Mouse (Mus musculus) kidney, adult 18-20 months (tissue): ENCODE results near the gene Sort1.

Experiments used
- DNase-seq: peaks from one replicate; pipeline ENCODE4 v3.0.0; 2021

Gene Sort1

DNA sequence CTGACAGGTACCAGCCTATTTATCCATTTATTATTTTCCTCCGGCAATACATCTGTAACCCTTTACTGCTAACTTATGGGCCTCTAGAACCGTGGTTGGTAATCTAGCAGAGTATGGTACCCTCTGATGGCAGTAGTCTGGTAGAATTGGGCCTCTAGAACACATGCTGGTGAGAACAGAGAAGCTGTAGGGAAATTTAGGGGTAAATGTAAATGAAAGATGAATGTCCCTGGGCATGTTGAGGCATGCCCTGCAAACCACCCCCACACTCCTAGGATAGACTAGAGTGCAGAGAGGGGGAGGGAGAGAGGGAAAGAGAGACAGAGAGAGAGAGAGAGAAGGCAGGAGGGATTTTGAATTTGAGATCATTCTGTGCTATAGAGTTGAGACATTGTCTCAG is 100.5 kb downstream of the Sort1 start:
- no peak for DNase-seq

DNA sequence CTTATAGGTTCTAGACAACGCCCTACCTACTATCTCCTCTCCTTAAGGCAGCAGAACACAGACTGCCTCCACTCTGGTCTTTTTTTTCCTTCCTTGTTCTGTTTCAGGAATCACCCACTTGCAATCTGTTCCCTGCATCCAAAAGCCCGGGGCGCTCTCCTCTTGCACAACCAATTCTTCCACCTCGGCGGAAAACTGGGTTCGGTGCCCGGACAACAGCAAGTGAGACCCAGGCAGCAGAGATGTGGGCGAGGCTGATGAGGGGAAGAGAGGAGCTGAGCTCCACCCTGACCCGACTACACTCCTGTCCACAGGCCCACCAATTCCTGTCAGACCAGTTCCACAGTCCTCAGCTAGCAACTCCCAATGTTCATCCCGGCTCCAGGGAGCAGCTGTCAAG is 102.3 kb downstream of the Sort1 start:
- DNase-seq, result no peak

DNA sequence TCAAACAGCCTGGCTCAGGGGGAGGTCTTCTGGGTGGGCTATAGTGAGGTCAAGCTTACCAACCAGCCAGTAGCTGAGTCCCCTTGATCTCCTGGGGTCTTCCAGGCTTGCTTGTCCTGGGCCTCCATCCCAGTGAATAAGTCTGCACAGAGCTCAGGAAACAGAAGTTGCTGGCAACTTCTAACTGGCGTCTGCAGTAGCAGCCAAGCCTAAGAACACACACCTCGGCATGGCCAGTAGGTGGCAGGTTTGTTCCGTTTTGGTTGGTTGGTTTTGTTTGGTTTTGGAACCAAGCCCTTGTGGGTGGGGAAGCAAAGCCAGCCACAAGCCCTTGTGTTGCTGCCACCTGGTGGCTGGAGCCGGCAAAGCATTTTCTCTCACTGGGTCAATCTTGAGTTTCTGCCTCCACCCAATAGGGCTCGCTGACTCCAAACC is 105.2 kb downstream of the Sort1 start:
- DNase-seq, result peak; percentile 97

DNA sequence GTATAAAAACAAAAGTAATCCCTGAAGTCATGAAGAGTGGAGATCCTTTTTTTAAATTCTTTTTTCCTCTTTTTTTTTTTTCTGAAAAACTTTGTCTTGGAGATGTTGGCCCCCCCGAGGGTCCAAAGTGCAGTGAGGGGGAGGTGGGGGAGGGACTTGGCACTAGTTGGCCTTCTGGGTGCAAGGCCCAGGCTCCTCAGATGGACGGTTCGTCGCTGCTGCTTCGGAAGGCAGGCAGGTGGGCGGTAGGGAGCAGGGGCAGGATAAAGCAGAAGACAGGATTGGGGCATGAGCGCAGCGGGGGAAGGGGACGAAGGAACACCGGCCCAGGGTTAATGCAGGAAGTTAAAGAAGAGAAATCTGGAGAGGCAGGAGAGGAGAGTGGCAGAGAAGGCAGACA is 108.4 kb downstream of the Sort1 start:
- peak; percentile 82 for DNase-seq

DNA sequence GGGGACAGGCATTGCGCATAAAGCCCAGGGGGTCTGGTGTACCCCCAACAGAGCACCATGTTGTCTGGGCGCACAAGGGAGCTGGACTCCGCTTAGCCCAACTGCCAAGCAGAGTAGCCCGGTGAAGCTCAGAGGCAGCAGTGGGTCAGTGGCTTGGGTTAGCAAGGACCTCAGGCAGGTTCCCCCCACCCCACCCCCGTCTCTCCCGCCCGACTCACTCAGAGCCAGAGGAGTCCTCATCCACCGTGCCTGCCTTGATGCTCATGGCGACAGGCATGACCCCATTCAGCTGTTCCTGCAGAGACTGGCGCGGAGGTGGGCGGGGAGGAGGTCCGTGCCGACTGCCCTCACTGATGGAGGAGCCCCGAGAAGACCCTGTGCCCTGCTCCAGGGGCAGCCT is 108.9 kb downstream of the Sort1 start:
- DNase-seq, result no peak

DNA sequence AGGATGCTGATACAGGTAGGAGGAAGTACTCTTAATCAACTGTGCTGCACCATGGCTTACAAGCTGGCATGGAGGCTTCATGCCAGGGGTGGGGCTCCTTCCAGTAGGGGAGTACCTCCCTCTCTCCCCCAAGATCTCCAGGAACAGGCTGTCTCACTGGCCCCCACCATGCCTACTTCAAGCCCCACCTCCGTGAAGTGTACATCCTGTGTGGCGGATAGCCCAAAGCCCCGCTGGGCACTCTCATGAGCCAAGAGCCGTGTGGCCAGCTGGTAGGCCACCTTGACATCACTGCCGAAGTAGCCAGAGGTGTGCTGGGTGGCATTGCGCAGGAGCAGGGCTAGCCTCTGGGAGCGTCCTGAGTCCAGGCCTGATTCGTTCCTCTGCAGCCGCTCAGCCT is 114.4 kb downstream of the Sort1 start:
- DNase-seq, result no peak

DNA sequence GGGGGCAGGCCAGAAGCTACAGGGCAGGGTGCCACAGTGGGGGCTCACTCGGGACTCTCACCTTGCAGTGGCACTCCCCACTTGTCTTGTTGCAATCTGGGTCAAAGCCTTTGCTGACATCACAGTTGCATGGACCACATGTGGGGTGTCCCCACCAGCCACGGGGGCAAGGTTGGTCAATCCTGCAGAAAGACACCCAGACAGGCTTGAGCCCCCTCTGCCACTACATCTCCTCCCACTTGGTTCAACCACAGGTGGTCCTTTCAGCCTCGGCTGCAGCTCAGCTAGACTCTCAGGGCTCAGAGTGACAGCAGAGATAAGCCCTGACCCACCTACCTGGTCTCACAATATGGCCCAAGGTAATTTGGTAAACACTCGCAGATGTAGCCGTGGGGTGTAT is 116.6 kb downstream of the Sort1 start:
- no peak for DNase-seq

DNA sequence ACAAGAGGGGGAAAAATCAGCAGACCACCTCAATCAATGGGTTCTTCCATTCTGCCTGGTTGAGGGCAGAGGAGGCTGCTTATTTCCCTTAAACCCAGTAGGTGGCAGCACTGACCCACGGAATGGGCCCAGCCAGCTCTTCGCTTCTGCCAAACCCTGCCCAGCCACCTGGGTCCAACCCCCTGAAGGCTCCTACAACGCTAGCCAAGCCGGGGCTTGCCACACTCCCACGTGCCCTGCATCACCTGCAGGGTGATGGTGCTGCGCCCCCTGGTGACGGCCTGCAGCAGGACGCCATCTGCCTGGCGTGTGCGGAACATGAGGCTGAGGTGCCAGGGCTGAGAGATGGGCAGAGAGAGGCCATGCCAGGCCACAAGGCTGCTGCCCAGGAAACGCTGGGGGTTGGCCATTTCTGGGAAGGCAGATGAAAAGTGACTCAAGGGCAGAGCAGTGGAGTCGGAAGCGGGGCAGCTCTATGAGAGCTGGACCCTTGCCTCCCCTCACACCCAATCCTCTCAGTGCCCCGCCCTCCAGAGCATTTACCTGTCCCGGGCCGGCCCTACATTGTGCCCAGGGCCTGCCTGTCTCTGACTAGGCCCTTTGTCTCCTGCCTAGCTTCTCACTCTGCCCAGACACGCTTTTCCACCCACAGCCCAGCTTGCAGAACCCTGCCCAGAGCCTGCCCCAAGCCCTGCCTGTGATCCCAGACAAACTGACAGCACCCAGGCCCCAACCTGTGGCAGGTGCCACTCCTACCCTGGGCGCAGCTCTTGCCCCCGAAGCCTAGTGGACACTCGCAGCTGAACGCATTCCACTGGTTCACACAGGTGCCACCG is 118.0 kb downstream of the Sort1 start:
- peak; percentile 91 for DNase-seq

DNA sequence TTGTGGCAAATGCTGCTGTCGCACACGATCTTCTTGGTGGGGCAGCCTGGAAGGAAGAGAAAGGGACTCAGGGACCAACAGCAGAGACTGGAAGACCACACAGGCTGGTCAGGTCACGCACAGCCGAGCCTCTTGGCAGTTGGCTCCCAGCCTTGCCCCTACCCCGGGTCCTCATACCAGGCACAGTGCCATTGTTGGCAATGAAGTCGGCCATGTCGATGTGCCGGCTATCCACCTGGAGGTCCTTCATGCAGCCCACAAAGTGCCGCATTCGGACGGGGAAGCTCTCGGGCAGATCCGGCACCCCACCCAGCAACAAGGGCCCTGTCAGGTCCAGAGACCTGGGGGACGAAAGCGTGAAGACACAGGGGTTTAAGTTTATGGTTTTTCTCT is 118.6 kb downstream of the Sort1 start:
- DNase-seq, result peak; percentile 55

DNA sequence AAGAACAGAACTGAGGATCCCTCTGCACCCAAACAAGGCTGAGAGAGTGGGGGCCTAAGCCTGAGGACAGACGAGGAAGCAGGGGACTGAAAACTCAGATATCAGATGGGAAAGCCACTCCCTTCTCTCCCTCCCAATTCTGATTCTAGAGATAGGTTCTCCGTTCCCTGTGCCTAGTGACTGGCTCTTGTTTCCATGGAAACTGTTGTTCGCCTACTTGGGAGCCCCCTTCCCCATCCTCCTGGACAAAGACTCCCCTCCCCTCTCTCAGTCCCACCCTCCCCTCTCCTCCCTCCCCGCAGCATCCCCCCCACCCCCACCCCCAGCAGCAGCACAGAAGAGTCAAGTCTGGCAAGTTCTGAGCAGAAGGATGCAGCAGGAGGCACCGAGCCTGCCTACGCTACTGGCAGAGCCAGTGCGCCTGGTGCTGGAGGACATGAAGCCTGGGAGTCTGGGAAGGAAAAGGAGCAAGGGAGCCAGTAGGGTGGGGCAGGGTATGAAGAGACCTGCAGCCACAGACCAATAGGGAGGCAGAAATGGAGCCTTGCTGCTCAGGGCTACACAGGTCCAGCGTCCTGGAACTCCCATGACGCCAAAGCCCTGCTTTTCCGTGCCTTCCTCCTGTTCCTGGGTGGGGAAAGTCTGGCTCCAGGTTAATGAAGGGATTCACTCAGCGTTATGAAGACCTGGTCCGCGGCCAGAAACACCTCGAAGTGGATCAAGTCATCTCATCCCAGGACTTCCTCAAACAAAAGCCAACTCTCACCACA is 121.8 kb downstream of the Sort1 start:
- DNase-seq, result no peak

DNA sequence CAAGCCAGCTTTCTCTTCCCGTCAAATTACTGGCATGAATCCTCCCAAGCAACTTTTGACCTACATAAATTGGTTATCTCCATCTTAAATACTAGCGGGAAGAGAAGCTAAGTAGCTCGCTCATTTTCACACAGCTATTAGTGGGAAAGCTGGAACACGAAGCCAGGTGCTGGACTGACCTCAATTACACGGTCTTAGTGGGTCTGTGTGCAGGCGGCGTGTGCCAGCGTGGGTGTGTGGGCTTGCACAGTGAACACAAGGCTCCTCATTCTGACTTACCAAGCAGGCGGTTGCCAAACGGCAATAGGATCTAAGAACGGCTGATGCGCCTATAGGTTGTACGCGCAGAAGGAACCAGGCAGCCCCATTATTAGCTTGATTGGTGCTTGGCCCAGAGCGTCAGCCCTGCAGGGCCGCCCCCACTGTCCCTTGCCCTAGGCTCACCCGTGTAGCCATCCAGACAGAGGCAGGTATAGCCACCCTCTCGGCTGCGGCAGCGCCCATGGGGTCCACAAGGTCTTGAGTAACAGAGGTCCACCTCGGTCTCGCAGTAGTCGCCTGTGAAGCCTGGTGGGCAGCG is 122.5 kb downstream of the Sort1 start:
- DNase-seq, result no peak

DNA sequence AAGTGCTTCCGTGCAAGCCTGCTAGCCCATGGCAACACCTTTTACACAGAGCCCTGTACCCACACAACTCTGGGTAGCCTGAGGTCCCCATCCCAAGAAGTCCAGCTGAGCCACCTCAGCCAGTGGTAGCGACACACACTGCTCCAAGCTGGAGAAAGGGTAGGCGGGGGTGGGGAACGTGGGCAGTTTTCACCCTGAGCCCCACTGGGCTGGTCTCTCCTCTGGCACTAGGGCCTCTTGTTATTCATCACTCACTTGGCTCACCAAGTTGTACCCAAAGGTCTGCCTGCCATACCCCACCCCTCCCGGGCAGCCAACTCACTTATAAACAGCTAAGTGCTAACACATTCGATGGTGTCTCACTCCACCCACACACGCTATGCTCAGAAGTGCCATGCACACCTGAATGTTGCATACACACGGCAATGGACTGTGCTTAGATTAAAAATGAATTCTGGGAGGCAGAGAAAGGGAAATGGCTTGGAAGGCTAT is 124.7 kb downstream of the Sort1 start:
- no peak for DNase-seq

DNA sequence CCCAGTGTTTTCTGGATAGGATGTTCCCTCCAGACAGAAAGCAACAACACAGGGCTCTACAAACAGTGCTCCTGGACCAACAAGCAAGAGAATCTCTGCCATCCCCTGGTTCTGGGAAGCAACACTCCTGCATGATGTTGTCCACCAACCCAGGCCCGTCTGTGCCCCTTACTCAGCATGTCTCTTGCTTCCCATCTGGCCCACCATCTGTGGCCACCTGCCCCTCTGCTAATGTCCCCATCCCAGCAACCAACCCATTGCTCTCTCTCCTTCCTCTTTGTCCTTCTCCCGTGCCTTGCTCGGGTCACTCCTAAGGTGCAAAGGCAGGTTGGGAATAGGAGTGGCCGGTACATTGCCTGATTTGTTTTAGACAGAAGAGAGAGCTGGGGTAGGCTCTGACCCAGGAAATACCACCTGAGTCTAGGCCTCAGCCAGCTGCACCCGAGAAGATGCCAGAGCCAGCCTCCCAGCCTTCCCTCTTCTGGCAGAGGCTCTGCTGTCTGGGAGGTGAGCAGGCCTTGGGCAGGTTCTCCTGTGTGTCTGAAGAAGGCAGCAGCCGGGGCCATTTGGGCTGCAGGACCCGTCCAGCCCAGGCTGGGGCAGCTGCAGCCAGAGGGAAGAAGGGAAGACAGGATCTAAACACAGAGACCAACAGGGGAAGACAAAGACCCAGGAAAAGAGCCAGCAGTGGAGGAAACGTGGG is 125.9 kb downstream of the Sort1 start:
- peak; percentile 53 for DNase-seq

DNA sequence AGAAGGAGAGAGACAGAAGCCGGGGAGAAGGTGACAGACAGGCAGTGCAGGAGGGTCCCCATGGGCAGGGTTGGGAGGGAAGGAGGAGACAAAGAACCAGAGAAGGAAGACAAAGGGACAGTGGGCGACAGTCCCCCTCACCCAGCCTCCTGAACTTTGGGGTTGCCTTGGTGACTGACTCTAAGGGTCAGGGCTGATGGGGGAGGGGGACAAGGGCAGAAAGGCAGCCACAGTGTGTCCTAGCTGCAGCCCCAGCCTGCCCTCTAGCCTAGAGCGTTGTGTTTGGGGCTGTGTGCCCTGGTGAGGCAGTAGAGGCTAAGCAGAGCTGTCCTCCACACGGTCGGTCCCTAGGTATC is 126.5 kb downstream of the Sort1 start:
- no peak for DNase-seq
